Mouse (Mus musculus): ENCODE measurements around the gene Apol10b.
"Not testable (repeated sequence)": the region's sequence is repeated elsewhere in the genome, so short reads cannot be mapped to it uniquely, and the experiment has no call there.

GRCm38 (mm10) chr15:77626471-77626870, 30.5 kb upstream of the Apol10b start:
- TF ChIP-seq POLR2A (IDR thresholded peaks at IDR 0.05; ENCODE audit: insufficient read length, low read depth); E2F4 (IDR thresholded peaks at IDR 0.05; ENCODE audit: insufficient read depth); USF1 (IDR thresholded peaks at IDR 0.05; ENCODE audit: low read depth); MYOD1 (IDR thresholded peaks at IDR 0.05; ENCODE audit: control insufficient read depth in 1 of 3, insufficient read length in 2 of 3, low read depth in 2 of 3); MAX (IDR thresholded peaks at IDR 0.05; ENCODE audit: low read depth); CEBPB (IDR thresholded peaks at IDR 0.05; ENCODE audit: insufficient read depth, poor library complexity, severe bottlenecking); MYOG (IDR thresholded peaks at IDR 0.05; ENCODE audit: control insufficient read depth in 1 of 3, insufficient read depth in 1 of 3, insufficient read length in 2 of 3, low read depth in 2 of 3); TCF12 (IDR thresholded peaks at IDR 0.05; ENCODE audit: insufficient read depth, poor library complexity, severe bottlenecking): not testable (repeated sequence)

All from myocyte (in vitro differentiated cells).